Mouse (Mus musculus) hindbrain, embryonic 16.5 days (tissue): Measurements from ENCODE around the gene Fank1. TPM values are rescaled to one million over a fixed set of nuclear protein-coding genes. Genes with fewer than 3 reads are reported as not detected.
A peak's percentile ranks its signal among the peaks of the same experiment; 100 is the strongest.

Experiments used
- ATAC-seq: fragments of 200-750 bp; cut with Nextera tagmentation; 2 replicates; pipeline ENCODE4 v1.8.0; 2017; ENCODE audit warnings: moderate TSS enrichment, moderate library complexity
- H3K27ac ChIP-seq: fragments of 300-500 bp; sonication (generic); 2 replicates; pipeline ENCODE4 v1.5.1; 2014; ENCODE audit warnings: low read depth, mild to moderate bottlenecking, control low read depth, low read length, moderate library complexity
- H3K27me3 ChIP-seq: fragments of 300-500 bp; sonication (generic); replicated peaks from 2 replicates; pipeline ENCODE4 v1.6.1; 2014; ENCODE audit warnings: low read length; ENCODE audit not compliant: control insufficient read depth, insufficient read depth
- H3K36me3 ChIP-seq: fragments of 300-500 bp; sonication (generic); 2 replicates; pipeline ENCODE4 v1.6.1; 2014; ENCODE audit warnings: mild to moderate bottlenecking, low read length, moderate library complexity, mixed read lengths; ENCODE audit not compliant: control insufficient read depth, insufficient read depth
- H3K4me1 ChIP-seq: fragments of 300-500 bp; sonication (generic); 2 replicates; pipeline ENCODE4 v1.6.1; 2014; ENCODE audit warnings: low read depth, low read length; ENCODE audit not compliant: control insufficient read depth, insufficient read depth
- H3K4me2 ChIP-seq: fragments of 300-500 bp; sonication (generic); 2 replicates; pipeline ENCODE4 v1.6.1; 2014; ENCODE audit warnings: mild to moderate bottlenecking, low read length, control low read depth, moderate library complexity
- H3K4me3 ChIP-seq: fragments of 300-500 bp; sonication (generic); 2 replicates; pipeline ENCODE4 v1.5.1; 2014; ENCODE audit warnings: mild to moderate bottlenecking, low read length, control low read depth, moderate library complexity
- H3K9ac ChIP-seq: fragments of 300-500 bp; sonication (generic); 2 replicates; pipeline ENCODE4 v1.6.1; 2014; ENCODE audit warnings: low read depth, mild to moderate bottlenecking, control low read depth, low read length, moderate library complexity
- H3K9me3 ChIP-seq: fragments of 300-500 bp; sonication (generic); 2 replicates; pipeline ENCODE4 v1.6.1; 2014; ENCODE audit warnings: mild to moderate bottlenecking, low read length, moderate library complexity; ENCODE audit not compliant: control insufficient read depth
- WGBS: fragments of 180-500 bp; shearing (Covaris S2); extraction: QIAGEN DNeasy Blood & Tissue Kit; methylation state at CpG from one replicate; pipeline ENCODE4 v1.1.7; 2014; 5-methylcytosine and 5-hydroxymethylcytosine counted together
- polyA plus RNA-seq: library from polyadenylated mRNA; unstranded; fragments of >200 nt; fragmentation: Nextera tagmentation; extraction: Ambion mirVana; gene quantifications from 2 replicates; pipeline ENCODE4 v1.2.1, GENCODE M21; 2015

The Fank1 gene
- polyA plus RNA-seq, 1 experiment from 2014 or later: 4.6 TPM

- 73% methylated on average over 6 of the region's 6 CpGs for WGBS
- Histone ChIP-seq H3K9me3 (no peaks in the 10 kb centered on the region), H3K27ac (no peak overlapping the region), H3K4me2 (no peak overlapping the region), H3K27me3 (no peaks in the 10 kb centered on the region), H3K36me3 (no peaks in the 10 kb centered on the region), H3K4me1 (no peaks in the 10 kb centered on the region; the same call in none of the 2 replicates), H3K9ac (no peak overlapping the region), H3K4me3 (no peak overlapping the region)
- ATAC-seq: no peak
Observed at GRCm38 (mm10) chr7:133781991-133782390, 5.3 kb downstream of the Fank1 start.

GRCm38 (mm10) chr7:133782717-133783435 lies 6.2 kb downstream of the Fank1 start, which contains the start of gene Dhx32:
Dhx32 (minus strand) TSS chr7:133782726.
- Histone ChIP-seq H3K4me1 (no peaks in the 10 kb centered on the region; the same call in none of the 2 replicates), H3K9me3 (no peaks in the 10 kb centered on the region), H3K27me3 (no peaks in the 10 kb centered on the region), H3K4me2 (no peak within 1 kb of the TSS), H3K4me3 (no peak within 1 kb of the TSS), H3K36me3 (no peaks in the 10 kb centered on the region), H3K27ac (no peak within 1 kb of the TSS), H3K9ac (no peak within 1 kb of the TSS)
- ATAC-seq: no peak
- WGBS: 21% methylated on average over 18 of the region's 18 CpGs

GRCm38 (mm10) chr7:133787571-133787970 lies 10.9 kb downstream of the Fank1 start:
- Histone ChIP-seq H3K4me3 (no peak overlapping the region), H3K4me1 (no peaks in the 10 kb centered on the region; the same call in 1 of the 2 replicates), H3K9me3 (no peaks in the 10 kb centered on the region), H3K27me3 (no peaks in the 10 kb centered on the region), H3K9ac (no peak overlapping the region), H3K27ac (no peak overlapping the region), H3K36me3 (no peaks in the 10 kb centered on the region), H3K4me2 (no peak overlapping the region)
- 89% methylated on average over 6 of the region's 6 CpGs for WGBS
- no peak for ATAC-seq

- no peak for ATAC-seq
Observed at GRCm38 (mm10) chr7:133788147-133788546, 11.5 kb downstream of the Fank1 start.

GRCm38 (mm10) chr7:133790171-133790570 lies 13.5 kb downstream of the Fank1 start:
- no peak overlapping the region for H3K9ac ChIP-seq
- no peaks in the 10 kb centered on the region for H3K36me3 ChIP-seq
- H3K27me3 ChIP-seq: no peaks in the 10 kb centered on the region
- 89% methylated on average over 4 of the region's 4 CpGs for WGBS
- no peaks in the 10 kb centered on the region; the same call in 1 of the 2 replicates for H3K4me1 ChIP-seq
- no peak overlapping the region for H3K4me2 ChIP-seq
- no peak overlapping the region for H3K27ac ChIP-seq
- no peak overlapping the region for H3K4me3 ChIP-seq
- ATAC-seq: no peak
- H3K9me3 ChIP-seq: no peaks in the 10 kb centered on the region

More at GRCm38 (mm10) chr7:133788147-133788546, 11.5 kb downstream of the Fank1 start:
- no peaks in the 10 kb centered on the region for H3K27me3 ChIP-seq
- H3K4me2 ChIP-seq: no peak overlapping the region
- no peaks in the 10 kb centered on the region for H3K9me3 ChIP-seq
- WGBS: 69% methylated on average over 3 of the region's 3 CpGs
- no peaks in the 10 kb centered on the region for H3K36me3 ChIP-seq
- H3K9ac ChIP-seq: no peak overlapping the region
- H3K4me3 ChIP-seq: no peak overlapping the region
- H3K27ac ChIP-seq: no peak overlapping the region
- no peaks in the 10 kb centered on the region; the same call in 1 of the 2 replicates for H3K4me1 ChIP-seq

- no peak for ATAC-seq
- WGBS: 82% methylated on average over 4 of the region's 4 CpGs
- H3K36me3 ChIP-seq: no peaks in the 10 kb centered on the region
Observed at GRCm38 (mm10) chr7:133790608-133791229, 14.1 kb downstream of the Fank1 start.

GRCm38 (mm10) chr7:133792771-133793170 lies 16.1 kb downstream of the Fank1 start:
- H3K27me3 ChIP-seq: no peaks in the 10 kb centered on the region
- no peak overlapping the region for H3K4me2 ChIP-seq
- no peaks in the 10 kb centered on the region for H3K9me3 ChIP-seq
- no peak overlapping the region for H3K9ac ChIP-seq
- no peak for ATAC-seq
- 36% methylated on average over 1 of the region's 1 CpGs for WGBS
- H3K4me3 ChIP-seq: no peak overlapping the region
- no peaks in the 10 kb centered on the region; the same call in 1 of the 2 replicates for H3K4me1 ChIP-seq
- no peak overlapping the region for H3K27ac ChIP-seq
- H3K36me3 ChIP-seq: no peaks in the 10 kb centered on the region

More at GRCm38 (mm10) chr7:133790608-133791229, 14.1 kb downstream of the Fank1 start:
- H3K4me2 ChIP-seq: no peak overlapping the region
- no peaks in the 10 kb centered on the region for H3K9me3 ChIP-seq
- H3K4me1 ChIP-seq: no peaks in the 10 kb centered on the region; the same call in 1 of the 2 replicates
- no peak overlapping the region for H3K9ac ChIP-seq
- no peak overlapping the region for H3K4me3 ChIP-seq
- no peaks in the 10 kb centered on the region for H3K27me3 ChIP-seq
- H3K27ac ChIP-seq: no peak overlapping the region

- Histone ChIP-seq H3K9me3 (no peaks in the 10 kb centered on the region), H3K36me3 (no peaks in the 10 kb centered on the region), H3K27me3 (no peaks in the 10 kb centered on the region), H3K27ac (no peak overlapping the region), H3K4me1 (no peaks in the 10 kb centered on the region; the same call in 1 of the 2 replicates), H3K4me3 (no peak overlapping the region), H3K9ac (peak overlapping the region; percentile 8; the same call in 1 of the 2 replicates), H3K4me2 (no peak overlapping the region)
- 61% methylated on average over 10 of the region's 10 CpGs for WGBS
- 0 out of 2 replicates have a peak, but pooled peaks have one; percentile 54 for ATAC-seq
Observed at GRCm38 (mm10) chr7:133793248-133794131, 16.8 kb downstream of the Fank1 start.
